Mouse (Mus musculus) limb, embryonic 12.5 days (tissue): Measurements from ENCODE around the gene Ulbp1. TPM values are rescaled to one million over a fixed set of nuclear protein-coding genes. Genes with fewer than 3 reads are reported as not detected.
"Not testable (repeated sequence)": the region's sequence is repeated elsewhere in the genome, so short reads cannot be mapped to it uniquely, and the experiment has no call there.

Experiments
- ATAC-seq: fragments of 200-750 bp; cut with Nextera tagmentation; 2 replicates; pipeline ENCODE4 v1.8.0; 2017; ENCODE audit warnings: low read depth, moderate TSS enrichment; ENCODE audit not compliant: insufficient number of reproducible peaks, insufficient read depth, low FRiP score, low TSS enrichment
- H3K27ac ChIP-seq: fragments of 300-500 bp; sonication (generic); 2 replicates; pipeline ENCODE4 v1.5.1; 2016; ENCODE audit warnings: mild to moderate bottlenecking, moderate library complexity
- H3K27me3 ChIP-seq: fragments of 300-500 bp; sonication (generic); 2 replicates; pipeline ENCODE4 v1.6.1; 2016; ENCODE audit warnings: mild to moderate bottlenecking, moderate library complexity
- H3K36me3 ChIP-seq: fragments of 300-500 bp; sonication (generic); 2 replicates; pipeline ENCODE4 v1.6.1; 2016; ENCODE audit warnings: mild to moderate bottlenecking, moderate library complexity
- H3K4me1 ChIP-seq: fragments of 300-500 bp; sonication (generic); replicated peaks from 2 replicates; pipeline ENCODE4 v1.6.1; 2016
- H3K4me2 ChIP-seq: fragments of 300-500 bp; sonication (generic); 2 replicates; pipeline ENCODE4 v1.6.1; 2016; ENCODE audit warnings: mild to moderate bottlenecking, moderate library complexity
- H3K4me3 ChIP-seq: fragments of 300-500 bp; sonication (generic); replicated peaks from 2 replicates; pipeline ENCODE4 v1.5.1; 2016; ENCODE audit warnings: mild to moderate bottlenecking
- H3K9ac ChIP-seq: fragments of 300-500 bp; sonication (generic); replicated peaks from 2 replicates; pipeline ENCODE4 v1.6.1; 2016; ENCODE audit warnings: mild to moderate bottlenecking, moderate library complexity
- H3K9me3 ChIP-seq: fragments of 300-500 bp; sonication (generic); 2 replicates; pipeline ENCODE4 v1.6.1; 2016; ENCODE audit warnings: mild to moderate bottlenecking, moderate library complexity
- WGBS: fragments of 180-500 bp; shearing (Covaris S2); methylation state at CpG from one replicate; pipeline ENCODE4 v1.1.7; 2016; 5-methylcytosine and 5-hydroxymethylcytosine counted together
- polyA plus RNA-seq: library from polyadenylated mRNA; unstranded; fragments of >200 nt; fragmentation: Nextera tagmentation; extraction: Ambion mirVana; gene quantifications from 2 replicates; pipeline ENCODE4 v1.2.1, GENCODE M21; 2016

Ulbp1 gene
- 0.65 and 1.4 TPM in 2 replicates for polyA plus RNA-seq

- H3K4me1 ChIP-seq: no peaks in the 10 kb centered on the region
- ATAC-seq: no peak
- no peak within 1 kb of the TSS for H3K4me3 ChIP-seq
- no peaks in the 10 kb centered on the region for H3K27me3 ChIP-seq
- no peaks in the 10 kb centered on the region for H3K36me3 ChIP-seq
- no peak within 1 kb of the TSS for H3K4me2 ChIP-seq
- no peaks in the 10 kb centered on the region for H3K9me3 ChIP-seq
- H3K27ac ChIP-seq: no peak within 1 kb of the TSS
- WGBS: 69% methylated on average over 13 of the region's 13 CpGs
- H3K9ac ChIP-seq: no peak within 1 kb of the TSS
These were observed at the start of gene Ulbp1 for GRCm38 (mm10) chr10:7473197-7473889. TSS of gene Ulbp1 (minus strand) at chr10:7473638.

GRCm38 (mm10) chr10:7498180-7498579 lies 24.7 kb upstream of the Ulbp1 start:
- not testable (repeated sequence) for H3K27me3 ChIP-seq, H3K36me3 ChIP-seq, H3K9me3 ChIP-seq, ATAC-seq, H3K9ac ChIP-seq, H3K4me1 ChIP-seq, H3K4me2 ChIP-seq, H3K4me3 ChIP-seq, H3K27ac ChIP-seq
- 45% methylated on average over 1 of the region's 1 CpGs for WGBS

GRCm38 (mm10) chr10:7492384-7492783 lies 18.9 kb upstream of the Ulbp1 start:
- H3K9me3 ChIP-seq, ATAC-seq, H3K4me3 ChIP-seq, H3K9ac ChIP-seq, H3K36me3 ChIP-seq, H3K27ac ChIP-seq, H3K4me1 ChIP-seq, H3K4me2 ChIP-seq: not testable (repeated sequence)
- H3K27me3 ChIP-seq: peaks cover 25% of the 10 kb centered on the region
- WGBS: 11% methylated on average over 10 of the region's 10 CpGs

- Histone ChIP-seq H3K9me3 (no peaks in the 10 kb centered on the region), H3K27ac (no peak overlapping the region), H3K27me3 (no peaks in the 10 kb centered on the region), H3K36me3 (no peaks in the 10 kb centered on the region), H3K9ac (no peak overlapping the region), H3K4me2 (no peak overlapping the region), H3K4me1 (no peaks in the 10 kb centered on the region), H3K4me3 (no peak overlapping the region)
- no peak for ATAC-seq
- WGBS: 67% methylated on average over 4 of the region's 4 CpGs
These were observed 10.2 kb upstream of the Ulbp1 start for GRCm38 (mm10) chr10:7483650-7484049.

- not testable (repeated sequence) for H3K27ac ChIP-seq, H3K36me3 ChIP-seq, H3K9ac ChIP-seq, H3K27me3 ChIP-seq, H3K4me3 ChIP-seq, H3K4me1 ChIP-seq, H3K4me2 ChIP-seq, ATAC-seq, H3K9me3 ChIP-seq
- WGBS: 87% methylated on average over 7 of the region's 13 CpGs
These were observed 787 bp upstream of the Ulbp1 start for GRCm38 (mm10) chr10:7474225-7474624.

GRCm38 (mm10) chr10:7471664-7472063 lies 1.8 kb downstream of the Ulbp1 start:
- Histone ChIP-seq H3K27ac (no peak overlapping the region), H3K4me1 (no peaks in the 10 kb centered on the region), H3K27me3 (no peaks in the 10 kb centered on the region), H3K36me3 (no peaks in the 10 kb centered on the region), H3K9me3 (no peaks in the 10 kb centered on the region), H3K4me2 (no peak overlapping the region), H3K4me3 (no peak overlapping the region), H3K9ac (no peak overlapping the region)
- 72% methylated on average over 3 of the region's 3 CpGs for WGBS
- no peak for ATAC-seq

GRCm38 (mm10) chr10:7470457-7470856 lies 3.0 kb downstream of the Ulbp1 start:
- H3K4me3 ChIP-seq: peak overlapping the region; percentile 19

GRCm38 (mm10) chr10:7469716-7470414 lies 3.6 kb downstream of the Ulbp1 start:
- not testable (repeated sequence) for H3K4me1 ChIP-seq, H3K36me3 ChIP-seq, H3K27ac ChIP-seq, H3K27me3 ChIP-seq, ATAC-seq, H3K9ac ChIP-seq, H3K9me3 ChIP-seq
- peak overlapping the region; percentile 19 for H3K4me3 ChIP-seq
- WGBS: 0% methylated on average over 7 of the region's 7 CpGs
- H3K4me2 ChIP-seq: peak overlapping the region; percentile 48

More at GRCm38 (mm10) chr10:7470457-7470856, 3.0 kb downstream of the Ulbp1 start:
- Histone ChIP-seq H3K4me2 (peak overlapping the region; percentile 48), H3K9ac (no peak overlapping the region), H3K4me1 (no peaks in the 10 kb centered on the region), H3K27ac (no peak overlapping the region), H3K27me3 (no peaks in the 10 kb centered on the region), H3K36me3 (no peaks in the 10 kb centered on the region), H3K9me3 (no peaks in the 10 kb centered on the region)
- WGBS: 14% methylated on average over 7 of the region's 7 CpGs
- no peak for ATAC-seq

- Histone ChIP-seq H3K27ac (no peak overlapping the region), H3K4me1 (no peaks in the 10 kb centered on the region), H3K9ac (no peak overlapping the region), H3K4me3 (no peak overlapping the region), H3K4me2 (no peak overlapping the region), H3K27me3 (no peaks in the 10 kb centered on the region), H3K36me3 (no peaks in the 10 kb centered on the region), H3K9me3 (peaks cover 9% of the 10 kb centered on the region)
- ATAC-seq: no peak
- WGBS: 49% methylated on average over 3 of the region's 3 CpGs
These were observed 11.4 kb downstream of the Ulbp1 start for GRCm38 (mm10) chr10:7462006-7462405.

- no peak for ATAC-seq
- Histone ChIP-seq H3K4me2 (no peak overlapping the region), H3K4me3 (no peak overlapping the region), H3K27me3 (no peaks in the 10 kb centered on the region), H3K9me3 (no peaks in the 10 kb centered on the region), H3K27ac (no peak overlapping the region), H3K36me3 (no peaks in the 10 kb centered on the region), H3K4me1 (no peaks in the 10 kb centered on the region), H3K9ac (no peak overlapping the region)
- WGBS: 70% methylated on average over 2 of the region's 2 CpGs
These were observed 34.5 kb downstream of the Ulbp1 start for GRCm38 (mm10) chr10:7438928-7439327.

GRCm38 (mm10) chr10:7393143-7394035 lies 80.0 kb downstream of the Ulbp1 start:
- Histone ChIP-seq H3K4me1 (peaks cover 7% of the 10 kb centered on the region; the same call in 1 of the 2 replicates), H3K4me2 (peak overlapping the region; percentile 97), H3K4me3 (peak overlapping the region; percentile 55), H3K27me3 (peaks cover 46% of the 10 kb centered on the region), H3K36me3 (no peaks in the 10 kb centered on the region), H3K9me3 (no peaks in the 10 kb centered on the region), H3K27ac (no peak overlapping the region), H3K9ac (peak overlapping the region; percentile 37)
- WGBS: 7% methylated on average over 55 of the region's 55 CpGs
- ATAC-seq: no peak
